Mouse (Mus musculus) ES-CJ7 (cell line): Measurements from ENCODE around the gene Otos.

Source experiments
- DNase-seq: peaks from one replicate; pipeline ENCODE4 v3.0.0; 2011; ENCODE audit warnings: low read depth, low spot score

The Otos gene

GRCm38 (mm10) chr1:92647026-92647425, 1.6 kb downstream of the Otos start:
- DNase-seq: no peak

GRCm38 (mm10) chr1:92646601-92647000, 2.0 kb downstream of the Otos start:
- DNase-seq: no peak

- DNase-seq: no peak
These were observed 2.5 kb downstream of the Otos start for GRCm38 (mm10) chr1:92646111-92646510.

- no peak for DNase-seq
These were observed 3.7 kb downstream of the Otos start for GRCm38 (mm10) chr1:92644916-92645315.

GRCm38 (mm10) chr1:92643691-92644090, 5.0 kb downstream of the Otos start:
- DNase-seq: no peak

- DNase-seq: peak; percentile 90
These were observed 6.9 kb downstream of the Otos start, which contains the start of gene Cops9 for GRCm38 (mm10) chr1:92641514-92642272. TSS of gene Cops9 (minus strand) at chr1:92641985.

- DNase-seq: no peak
These were observed 8.2 kb downstream of the Otos start for GRCm38 (mm10) chr1:92640393-92640792.

- no peak for DNase-seq
These were observed 9.9 kb downstream of the Otos start for GRCm38 (mm10) chr1:92638736-92639135.

GRCm38 (mm10) chr1:92638181-92638580, 10.5 kb downstream of the Otos start:
- no peak for DNase-seq

- no peak for DNase-seq
These were observed 11.0 kb downstream of the Otos start for GRCm38 (mm10) chr1:92637501-92638172.

GRCm38 (mm10) chr1:92636676-92637075, 12.0 kb downstream of the Otos start:
- DNase-seq: no peak

GRCm38 (mm10) chr1:92636015-92636414, 12.6 kb downstream of the Otos start:
- DNase-seq: no peak

GRCm38 (mm10) chr1:92634976-92635599, 13.6 kb downstream of the Otos start:
- no peak for DNase-seq

GRCm38 (mm10) chr1:92634569-92634968, 14.1 kb downstream of the Otos start:
- DNase-seq: no peak

- no peak for DNase-seq
These were observed 14.9 kb downstream of the Otos start for GRCm38 (mm10) chr1:92633726-92634125.

GRCm38 (mm10) chr1:92632948-92633347, 15.7 kb downstream of the Otos start:
- peak; percentile 30 for DNase-seq

GRCm38 (mm10) chr1:92632196-92632595, 16.4 kb downstream of the Otos start:
- no peak for DNase-seq

- DNase-seq: no peak
These were observed 20.4 kb downstream of the Otos start for GRCm38 (mm10) chr1:92628227-92628626.

- no peak for DNase-seq
These were observed 30.3 kb downstream of the Otos start for GRCm38 (mm10) chr1:92618360-92618759.

GRCm38 (mm10) chr1:92617488-92617887, 31.2 kb downstream of the Otos start, which contains the start of gene Olfr12:
TSS of gene Olfr12 (plus strand) at chr1:92617788.
- DNase-seq: no peak

GRCm38 (mm10) chr1:92616046-92616445, 32.6 kb downstream of the Otos start:
- DNase-seq: no peak

GRCm38 (mm10) chr1:92614516-92614915, 34.1 kb downstream of the Otos start:
- DNase-seq: peak; percentile 44

GRCm38 (mm10) chr1:92613175-92613574, 35.5 kb downstream of the Otos start:
- no peak for DNase-seq
